Mouse (Mus musculus): ENCODE measurements around the gene Ryr2. TPM values are rescaled to one million over a fixed set of nuclear protein-coding genes. Genes with fewer than 3 reads are reported as not detected.
"Not testable (repeated sequence)": the region's sequence is repeated elsewhere in the genome, so short reads cannot be mapped to it uniquely, and the experiment has no call there.

Gene Ryr2
- total RNA-seq (2021) = 15.3 and 17.2 TPM in 2 replicates
- long read RNA-seq, experiment 1, partial matches to known transcripts = 0 of 2 reads
- long read RNA-seq, experiment 1, other reads (novel, unspliced or antisense) = 2 of 2 reads
- long read RNA-seq, experiment 2, partial matches to known transcripts = 0 of 3 reads
- long read RNA-seq, experiment 2, other reads (novel, unspliced or antisense) = 3 of 3 reads

DNA sequence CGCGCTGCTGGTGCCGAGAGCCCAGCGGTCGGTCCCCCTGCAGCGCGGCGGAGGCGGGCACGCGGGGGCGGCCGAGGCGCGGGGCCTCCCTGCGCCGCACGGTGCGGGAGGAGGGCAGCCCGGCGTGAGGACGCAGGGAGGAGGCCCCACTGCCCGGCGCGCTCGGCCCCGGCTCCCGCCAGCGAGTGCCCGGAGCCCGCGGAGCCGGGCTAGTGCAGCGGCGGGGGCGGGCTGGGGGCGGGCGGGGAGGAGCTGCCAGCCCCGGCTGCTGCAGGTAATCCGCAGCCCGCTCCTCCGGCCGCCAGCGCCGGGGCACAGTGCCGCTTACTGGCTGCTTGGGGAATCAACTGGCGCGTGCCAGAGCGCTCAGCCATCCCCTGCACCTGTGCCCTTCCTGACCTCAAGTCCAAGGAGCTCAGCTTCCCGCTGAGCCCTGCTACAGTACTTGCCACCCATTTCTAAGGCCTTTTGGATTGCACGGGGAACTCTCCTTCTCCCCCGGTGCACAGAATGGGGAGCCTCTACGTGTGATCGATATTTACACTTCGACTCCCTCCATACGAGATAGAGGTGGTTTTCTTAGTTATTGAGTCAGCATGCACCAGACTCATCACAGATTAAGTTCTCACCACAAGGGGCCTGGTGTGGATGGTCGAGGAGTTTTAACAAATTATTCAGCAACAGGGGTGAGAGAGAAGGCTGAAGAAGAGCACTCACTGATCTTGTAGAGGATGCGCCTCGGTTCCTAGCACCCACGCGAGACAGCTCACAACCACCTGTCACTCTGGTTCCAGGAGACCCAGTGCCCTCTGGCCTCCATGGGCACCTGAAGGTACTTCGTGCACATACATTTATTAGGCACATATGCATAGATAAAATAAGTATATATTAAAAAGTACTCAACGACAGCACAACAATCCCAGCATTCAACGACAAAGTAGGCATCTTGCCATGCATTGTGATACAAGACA is at the start of gene Ryr2:
TSS of gene Ryr2 (minus strand) at position 284 of the 971 bp plus-strand sequence.
- DNase-seq = peak; percentile 85

DNA sequence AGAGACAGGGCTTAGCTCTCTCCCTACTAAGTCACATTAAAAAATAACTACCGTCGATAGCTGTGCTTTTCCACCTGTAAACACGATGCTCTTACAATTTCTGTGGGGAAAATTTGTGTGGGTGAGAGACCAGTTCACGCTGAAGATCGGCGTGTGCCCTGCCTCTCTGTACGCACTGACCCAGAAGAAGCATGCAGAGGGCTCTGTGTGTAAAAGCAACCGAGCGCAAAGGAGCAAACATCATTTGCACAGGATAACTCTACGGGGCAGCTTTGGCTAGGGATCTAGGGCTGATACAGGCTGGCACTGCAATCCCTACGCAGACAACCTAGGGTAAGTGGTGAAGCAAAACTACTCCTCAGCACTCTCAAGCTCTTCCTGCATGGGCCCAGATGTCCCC is 47.2 kb upstream of the Ryr2 start:
- no peak for DNase-seq

DNA sequence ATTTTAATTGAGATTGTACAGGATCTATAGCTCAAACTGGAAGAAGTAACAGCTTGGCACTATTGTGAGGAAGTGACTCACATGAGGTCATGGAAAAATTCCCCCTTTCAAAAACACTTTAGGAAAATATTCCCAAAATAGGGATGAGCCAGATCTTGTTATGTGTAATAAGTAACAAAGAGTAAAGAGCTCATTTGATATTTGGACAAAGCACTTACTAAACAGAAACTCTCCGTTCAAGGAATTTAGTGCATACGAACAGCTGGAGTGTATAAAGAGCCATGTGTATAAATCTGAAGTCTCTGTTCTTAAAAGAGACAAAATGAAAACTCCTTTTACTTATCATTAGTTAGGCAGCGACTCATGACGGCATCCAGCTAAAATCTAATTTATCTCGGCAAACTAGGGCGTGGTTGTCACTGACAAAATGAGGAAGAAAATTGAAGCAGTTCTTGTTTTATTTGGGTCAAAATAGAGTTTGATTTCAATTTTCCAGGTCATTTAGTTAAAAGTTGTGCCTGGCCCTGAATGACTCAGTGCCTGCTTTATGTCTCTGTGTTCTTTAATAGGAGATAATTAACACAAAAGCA is 40.3 kb upstream of the Ryr2 start:
- DNase-seq = no peak

DNA sequence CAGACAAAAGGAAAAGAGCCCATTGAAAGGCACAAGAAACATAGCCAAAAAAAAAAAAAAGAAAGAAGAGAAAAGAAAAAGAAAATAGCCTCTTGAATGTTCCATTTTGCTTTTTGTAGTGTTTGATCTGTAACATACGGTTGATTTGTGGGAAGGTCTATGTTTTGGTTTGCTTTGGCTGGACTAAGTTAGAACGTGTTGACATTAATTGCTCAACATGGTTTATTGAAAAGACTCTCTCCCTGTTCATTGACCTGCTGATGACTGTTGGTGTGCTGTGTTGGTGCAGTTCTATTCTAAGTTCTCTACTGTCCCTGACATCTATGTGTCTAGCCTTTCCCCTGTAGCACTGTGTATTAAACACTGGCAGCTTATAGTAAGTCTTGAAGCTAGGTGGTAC is 39.7 kb upstream of the Ryr2 start:
- DNase-seq = no peak

DNA sequence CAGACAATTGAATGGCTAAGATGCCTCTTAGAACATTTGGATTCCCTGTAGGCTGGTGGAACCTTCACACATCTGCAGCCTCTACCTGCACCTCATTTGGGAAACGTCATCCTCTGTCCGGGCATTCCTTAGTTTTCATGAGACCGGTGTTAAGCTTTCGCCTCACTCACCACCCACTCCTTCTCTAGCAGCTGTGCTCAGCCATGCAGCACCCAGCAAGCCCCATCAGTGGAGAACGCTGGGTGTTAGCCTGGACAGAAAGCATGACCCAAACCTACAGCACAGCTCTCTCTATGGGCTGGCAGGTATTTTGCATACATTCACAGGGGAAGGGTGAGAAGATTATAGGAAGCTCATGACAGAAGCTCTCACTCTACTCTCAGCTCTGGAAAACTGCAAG is 36.6 kb upstream of the Ryr2 start:
- DNase-seq = no peak

DNA sequence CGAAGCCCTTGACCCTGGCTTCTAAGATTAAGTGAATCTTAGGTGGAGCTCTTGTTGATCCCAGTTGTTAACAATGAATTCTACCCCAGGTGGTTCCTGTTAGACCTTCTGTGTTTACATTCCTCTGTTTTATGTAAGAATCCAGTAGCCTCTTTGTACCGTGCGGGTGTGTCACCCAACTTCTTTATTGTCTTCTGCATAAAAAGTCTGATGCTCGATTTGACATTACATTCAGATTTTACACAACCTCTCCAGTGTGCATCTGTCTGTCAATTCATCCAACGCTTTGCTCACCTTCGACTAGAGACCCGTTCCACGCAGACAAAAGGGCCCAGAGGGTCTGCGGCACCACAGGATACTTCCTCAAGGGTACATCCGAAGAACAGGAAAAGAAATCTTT is 29.7 kb upstream of the Ryr2 start:
- not testable (repeated sequence) for DNase-seq

DNA sequence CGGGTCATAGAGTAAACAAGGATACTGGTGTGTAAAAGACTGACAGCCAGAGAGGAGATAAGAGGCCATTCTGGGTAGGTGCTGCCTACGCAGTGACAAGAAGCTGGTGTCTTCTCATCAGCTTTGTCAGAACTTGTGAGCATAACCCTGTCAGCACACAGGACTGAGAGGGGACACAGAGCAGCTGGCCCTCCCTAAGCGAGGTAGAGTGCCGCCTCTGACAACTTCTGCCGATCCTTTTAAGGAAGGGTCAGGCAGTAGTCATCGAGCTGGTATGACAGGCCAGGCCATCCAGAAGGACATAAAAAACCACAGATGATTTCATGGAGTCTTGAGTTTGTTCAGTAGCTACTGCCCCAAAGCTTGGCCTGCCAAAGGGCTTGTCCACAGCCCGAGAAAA is 26.8 kb upstream of the Ryr2 start:
- DNase-seq = no peak

DNA sequence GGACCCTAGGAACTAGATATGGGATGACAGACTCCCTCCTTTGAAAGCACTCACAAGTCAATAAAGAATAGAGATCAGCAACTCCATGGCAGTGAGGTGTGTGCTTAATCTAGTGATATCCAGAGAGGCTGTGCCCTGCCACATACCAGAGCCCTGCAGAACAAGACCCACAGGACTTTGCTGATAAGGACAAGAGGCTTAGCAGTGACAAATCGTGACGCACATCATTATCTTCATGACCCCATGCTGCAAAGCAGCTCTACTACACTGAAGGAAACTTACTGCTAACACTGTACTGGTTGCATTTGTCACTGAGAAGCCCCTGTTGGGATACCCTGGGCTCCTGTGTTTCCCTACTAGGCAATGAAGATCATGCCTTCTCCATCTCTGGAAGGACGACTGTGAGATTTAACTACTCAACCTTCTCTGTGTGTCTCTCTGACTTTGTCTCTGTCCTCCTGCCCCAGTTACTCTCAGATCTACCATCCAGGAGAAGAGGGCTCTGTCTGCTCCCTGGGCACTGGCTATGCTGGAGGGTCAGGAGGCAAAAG is 25.5 kb upstream of the Ryr2 start:
- peak; percentile 22 for DNase-seq

DNA sequence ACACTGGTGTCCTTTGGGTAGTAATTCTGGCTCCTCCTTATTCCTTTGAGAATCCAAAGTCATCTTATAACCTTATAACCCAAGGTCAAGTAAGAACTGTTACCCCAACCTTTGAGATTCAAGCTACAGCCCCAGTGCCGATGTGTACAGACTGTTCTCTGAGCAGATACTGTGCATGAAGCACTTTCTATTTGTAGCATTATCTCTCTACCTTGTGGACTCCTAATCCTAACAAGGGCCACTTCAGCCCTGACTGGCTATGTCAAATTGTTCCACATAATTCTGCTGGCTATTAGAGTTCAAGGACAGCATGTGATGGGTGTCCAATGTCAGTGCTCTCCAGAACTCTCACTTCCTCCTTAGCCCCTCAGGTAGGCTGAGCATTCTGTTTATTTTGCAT is 22.4 kb upstream of the Ryr2 start:
- no peak for DNase-seq

DNA sequence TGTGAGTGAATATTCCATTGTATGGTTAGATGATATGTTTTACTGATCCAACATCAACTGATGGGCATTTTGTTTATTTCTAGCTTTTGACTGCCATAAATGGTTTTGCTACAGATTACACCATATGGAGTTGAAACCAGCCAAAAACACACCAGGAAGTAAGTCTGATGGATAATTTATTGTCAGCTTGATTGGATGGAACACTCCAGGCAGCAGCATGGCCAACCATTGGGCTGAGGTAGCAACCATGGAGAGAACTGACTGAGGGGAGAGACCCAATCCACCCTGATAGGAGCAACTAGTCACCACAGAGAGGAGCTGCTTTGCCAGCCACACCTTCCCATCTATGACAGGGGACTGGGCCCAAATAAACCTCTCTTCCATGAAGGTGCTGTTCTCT is 19.4 kb upstream of the Ryr2 start:
- no peak for DNase-seq

DNA sequence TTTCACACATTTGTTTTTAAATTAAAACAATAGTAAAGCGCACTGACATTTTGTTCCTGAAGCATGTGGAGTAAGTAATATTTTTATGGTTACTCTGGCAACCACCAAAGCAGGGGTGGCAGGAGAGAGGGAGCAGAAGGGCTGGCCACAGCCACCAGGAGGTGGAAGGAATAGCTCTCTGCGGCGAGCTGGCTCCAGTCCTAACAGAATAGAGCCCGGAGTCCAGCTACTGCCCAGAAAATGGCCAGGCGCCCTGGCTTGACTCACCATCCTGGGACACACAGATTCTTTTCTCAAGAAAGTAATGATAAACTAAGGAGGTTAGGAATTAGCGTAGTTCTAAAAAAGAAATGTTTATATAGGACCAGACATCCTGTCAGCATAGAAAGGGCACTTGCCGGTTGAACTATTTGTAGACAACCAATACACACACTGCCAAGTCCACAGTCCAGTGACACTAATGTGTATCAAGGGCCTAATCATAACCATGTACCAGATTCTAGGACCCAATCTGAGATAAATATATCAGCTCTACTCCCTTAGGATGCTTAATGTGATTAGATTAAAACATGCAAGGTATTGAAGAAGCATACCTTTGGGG is 18.3 kb upstream of the Ryr2 start:
- peak; percentile 33 for DNase-seq

DNA sequence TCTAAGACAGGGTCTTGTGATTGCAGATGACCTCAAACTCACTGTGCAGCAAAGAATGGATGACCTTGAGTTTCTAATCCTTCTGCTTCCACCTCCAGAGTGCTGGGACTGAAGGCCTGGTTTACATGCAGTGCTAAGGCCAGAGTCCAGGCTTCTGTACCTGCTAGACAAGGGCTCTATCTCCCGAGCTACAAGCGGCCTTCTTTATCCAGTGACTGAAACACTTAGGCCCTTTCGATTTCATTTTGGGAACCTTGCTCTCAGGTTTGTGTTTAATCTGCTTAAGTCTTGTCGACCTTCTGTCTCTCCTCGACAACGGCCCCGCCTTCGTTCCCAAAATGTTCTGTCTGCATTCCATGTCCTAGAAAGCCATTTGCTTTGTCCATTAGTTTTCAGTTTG is 8.8 kb upstream of the Ryr2 start:
- no peak for DNase-seq

DNA sequence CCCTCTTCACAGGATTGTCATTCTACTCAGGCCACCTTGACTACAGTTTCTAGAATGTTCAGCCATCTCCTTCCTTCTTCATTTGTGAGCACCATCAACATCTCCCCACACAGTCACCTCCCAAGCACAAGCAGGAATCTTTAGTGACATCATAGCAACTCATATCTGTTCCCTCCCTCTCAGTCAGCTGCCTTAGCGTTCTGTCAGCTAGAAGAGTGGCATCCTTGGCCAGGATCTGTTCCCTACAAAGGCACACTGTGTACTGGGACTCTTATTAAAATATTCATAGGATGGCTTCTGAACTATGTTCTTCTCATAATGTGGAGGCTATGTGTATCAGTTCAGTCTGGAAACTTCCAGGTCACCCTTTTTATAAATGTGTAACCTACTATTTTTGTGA is 8.1 kb upstream of the Ryr2 start:
- no peak for DNase-seq

DNA sequence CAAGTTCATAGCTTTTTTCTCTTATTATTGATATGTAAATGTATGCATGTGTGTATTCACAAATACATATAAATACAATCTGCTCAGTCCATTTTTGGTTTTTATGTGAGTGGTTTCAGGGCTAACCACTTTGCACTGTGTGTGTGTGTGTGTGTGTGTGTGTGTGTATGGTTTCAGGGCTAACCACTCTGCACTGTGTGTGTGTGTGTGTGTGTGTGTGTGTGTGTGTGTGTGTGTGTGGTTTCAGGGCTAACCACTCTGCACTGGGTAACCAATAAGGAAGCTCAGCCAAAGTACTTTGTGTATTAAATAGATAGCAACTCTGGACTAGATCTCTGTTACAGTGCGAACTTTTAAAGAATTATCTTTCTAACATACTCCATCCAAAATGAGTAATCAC is 2.2 kb upstream of the Ryr2 start:
- DNase-seq = no peak

DNA sequence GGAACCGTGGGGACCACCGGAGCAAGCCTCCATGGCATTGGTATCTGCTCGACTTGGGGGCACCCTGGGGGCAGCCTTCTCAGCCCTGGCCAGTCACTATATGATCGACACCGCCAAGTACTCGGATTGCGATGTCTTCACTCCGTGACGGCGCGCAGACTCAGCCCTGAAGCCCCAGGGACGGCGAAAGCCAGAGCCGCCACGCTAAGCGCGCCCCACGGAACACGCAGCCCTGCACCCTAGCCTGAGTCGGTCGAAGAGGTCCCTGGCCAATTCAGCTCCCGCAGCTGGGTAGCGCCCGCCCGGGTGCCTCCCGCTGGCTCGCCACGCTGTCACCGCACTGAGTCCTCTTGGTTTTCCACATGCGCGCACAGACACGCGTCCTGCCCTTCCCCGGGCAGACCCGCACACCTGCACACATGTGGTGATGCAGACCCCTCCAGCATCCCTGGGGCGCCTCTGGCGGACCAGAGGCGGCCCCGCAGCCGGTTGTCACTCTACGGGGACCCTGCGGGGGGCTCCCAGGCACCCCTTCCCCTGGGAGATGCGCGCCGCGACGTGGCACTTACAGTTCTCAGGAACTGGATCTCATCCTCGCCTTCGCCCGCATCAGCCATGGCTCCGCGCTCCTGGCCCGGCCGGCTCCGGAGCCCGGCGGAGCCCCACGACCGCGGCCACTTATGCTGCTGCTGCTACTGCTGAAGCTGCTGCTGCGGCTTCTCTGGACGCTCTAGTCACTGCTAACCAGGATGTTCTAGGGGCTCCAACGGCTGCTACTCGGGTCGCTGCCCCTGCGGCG is 716 bp downstream of the Ryr2 start:
- peak; percentile 60 for DNase-seq

DNA sequence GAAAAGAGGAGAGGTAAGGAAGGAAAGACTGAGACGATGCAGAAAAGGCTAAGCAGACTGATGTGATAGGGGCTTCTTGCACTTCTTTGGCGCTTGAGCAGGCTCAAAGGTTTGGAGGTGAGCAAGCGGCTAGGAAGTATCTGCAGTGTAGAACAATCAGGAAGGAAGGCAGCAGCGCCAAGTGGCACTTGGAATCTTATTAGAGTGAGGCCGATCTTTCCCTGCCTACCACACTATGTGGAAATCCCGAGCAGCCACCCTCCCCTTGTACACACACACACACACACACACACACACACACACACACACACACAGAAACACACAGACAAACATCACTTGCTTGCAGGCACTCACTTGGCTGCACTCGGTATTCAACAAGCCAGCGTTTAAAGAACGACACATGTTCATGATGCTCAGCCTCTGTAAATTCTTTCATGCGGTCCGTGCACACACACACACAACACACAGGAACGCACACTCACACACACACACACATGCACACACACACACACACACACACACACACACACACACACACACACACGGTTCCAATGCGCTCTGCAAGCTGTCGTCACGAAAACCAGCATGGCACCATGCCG is 1.4 kb downstream of the Ryr2 start:
- peak; percentile 7 for DNase-seq

DNA sequence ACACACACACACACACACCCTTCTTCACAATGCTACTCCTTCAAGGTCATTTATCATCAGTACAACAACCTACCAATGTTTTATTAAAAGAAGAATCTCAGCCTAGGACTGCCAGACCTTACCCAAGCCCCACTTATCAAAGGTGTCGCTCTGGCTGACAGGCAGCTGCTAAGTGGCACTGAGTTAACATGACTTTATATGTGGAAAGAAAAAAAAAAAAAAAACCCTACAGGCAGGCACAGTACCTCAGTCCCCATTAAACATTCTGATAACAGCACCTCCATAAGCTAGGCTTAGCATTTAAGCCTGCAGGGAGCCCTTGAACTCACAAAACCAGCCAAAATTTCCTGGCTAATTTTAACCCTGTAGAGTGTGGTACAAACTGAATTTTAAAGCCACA is 2.4 kb downstream of the Ryr2 start:
- DNase-seq = no peak

DNA sequence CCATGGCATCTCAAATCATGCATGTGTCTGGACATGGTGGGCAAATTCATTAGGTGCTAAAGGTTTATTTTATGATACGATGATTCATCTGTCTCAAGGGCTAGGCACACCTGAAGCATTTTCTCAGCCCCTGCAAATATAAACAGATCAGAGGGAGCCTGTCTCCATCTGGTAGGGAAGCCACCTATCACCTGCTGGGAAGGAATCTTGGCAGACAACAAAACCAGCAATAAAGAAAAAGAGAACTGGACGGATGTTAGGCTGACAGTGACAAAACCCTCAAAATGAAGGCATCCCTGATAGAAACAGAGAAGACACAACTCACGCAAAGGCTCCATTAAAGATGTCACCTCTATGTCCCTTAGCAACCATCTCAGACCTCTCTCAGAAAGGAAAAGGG is 3.7 kb downstream of the Ryr2 start:
- DNase-seq = no peak

DNA sequence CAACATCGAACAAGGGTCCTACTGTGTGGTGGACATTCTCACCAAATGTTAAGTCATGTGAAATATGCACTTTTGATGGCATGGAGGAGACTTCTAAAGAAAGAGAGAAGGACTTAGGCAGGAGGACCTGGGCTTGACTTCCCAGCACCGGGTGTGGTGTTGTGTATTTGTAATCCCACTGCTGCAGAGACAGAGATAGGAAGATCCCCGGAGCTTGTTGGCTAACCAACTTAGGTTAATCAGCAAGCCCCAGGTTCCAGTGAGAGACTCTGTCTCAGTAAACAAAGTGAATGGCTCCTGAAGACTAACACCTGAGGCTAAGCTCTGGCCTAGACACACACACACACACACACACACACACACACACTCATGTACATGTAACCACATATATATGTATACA is 7.3 kb downstream of the Ryr2 start:
- no peak for DNase-seq

DNA sequence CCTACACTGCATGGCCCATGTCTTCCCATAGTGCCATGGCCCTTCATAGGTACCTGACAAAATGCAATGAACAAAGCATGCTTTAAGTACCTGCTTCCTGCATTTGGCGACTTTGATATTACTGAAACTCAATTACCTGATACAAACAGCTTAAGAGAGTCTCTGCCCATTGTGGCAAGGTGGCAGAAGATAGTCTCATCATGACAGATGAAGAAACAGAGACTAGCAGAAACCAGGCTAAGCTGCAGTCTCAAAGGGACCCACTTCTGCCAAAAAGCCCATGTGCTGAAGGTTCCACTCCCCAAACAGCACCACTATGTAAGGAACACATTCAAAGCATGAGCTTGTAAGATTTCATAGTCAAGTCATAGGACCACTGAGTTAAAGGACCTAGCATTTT is 7.8 kb downstream of the Ryr2 start:
- DNase-seq = no peak

DNA sequence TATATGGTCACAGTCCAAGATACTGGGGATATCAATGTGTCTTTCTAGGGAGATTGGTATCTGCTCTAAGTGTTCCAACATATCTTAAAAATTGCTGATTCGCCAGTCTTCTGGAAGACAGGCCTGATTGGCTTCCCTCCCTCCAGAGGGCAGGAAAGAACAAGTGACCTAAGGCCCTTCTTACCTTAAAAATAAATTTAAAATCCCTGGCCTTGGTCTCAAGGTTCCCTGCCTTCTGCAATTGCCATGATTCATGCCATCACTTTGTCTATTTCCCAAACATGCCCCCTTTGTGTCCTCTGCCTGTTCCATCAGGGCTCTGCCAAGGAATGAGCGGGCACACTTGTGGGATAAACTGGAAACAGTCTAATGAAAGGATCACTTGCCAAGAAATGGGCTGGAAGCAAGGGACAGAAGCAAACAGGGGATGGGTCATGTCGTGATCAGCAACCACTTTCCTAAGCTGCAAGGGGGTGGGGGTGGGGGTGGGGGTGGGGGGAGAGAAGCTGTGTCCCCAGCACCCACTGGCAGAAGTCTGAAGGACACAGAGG is 10.3 kb downstream of the Ryr2 start:
- DNase-seq = peak; percentile 18

Measured in adrenal gland, postnatal 14 days (tissue).